Comparison of ENCODE assay signal across 10 mouse cellular contexts in the genomic region with DNA sequence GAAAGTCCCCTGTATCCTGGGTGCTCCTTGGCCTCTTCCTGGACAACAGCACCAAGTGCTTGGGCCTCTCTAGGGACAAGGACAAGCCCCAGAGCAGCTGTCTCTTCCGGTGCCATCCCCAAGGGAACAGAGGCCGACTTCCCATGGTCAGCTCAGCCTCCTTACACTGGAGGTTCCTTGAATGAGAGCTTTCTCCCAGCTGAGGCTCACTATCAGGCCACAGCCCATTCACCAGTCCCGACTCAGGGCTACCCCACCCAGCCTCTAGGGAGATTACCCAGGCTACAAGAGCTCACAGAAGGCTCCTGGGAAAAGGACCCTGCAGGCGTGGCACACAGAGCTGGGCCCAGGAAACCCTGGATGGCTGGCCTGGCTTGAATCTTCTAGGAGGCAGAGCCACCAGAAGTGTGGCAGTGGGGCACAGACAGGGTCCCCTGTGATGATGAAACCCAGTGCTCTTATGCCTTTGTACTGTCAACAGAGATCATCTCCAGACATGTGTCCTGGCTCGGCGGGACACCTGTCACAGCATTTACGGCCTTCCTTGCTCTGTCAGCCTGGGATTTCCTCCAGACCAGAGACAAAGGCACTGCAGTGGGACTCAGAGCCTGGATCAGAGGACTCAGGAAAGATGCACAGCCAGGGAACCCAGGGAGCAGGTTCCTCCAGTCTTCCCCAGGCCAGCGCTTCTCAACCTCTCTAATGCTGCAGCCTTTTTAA. TPM values are rescaled to one million over a fixed set of nuclear protein-coding genes. Genes with fewer than 3 reads are reported as not detected.
A peak's percentile ranks its signal among the peaks of the same experiment; 100 is the strongest.
DNase-seq lines count a peak whose midpoint lies in the region; ATAC-seq and TF ChIP-seq lines count a peak whose summit lies in the region.
"Had no signal": no experiment of that assay in that cellular context is flagged by ENCODE, and none has a peak within 500 bp of the region (broad histone marks: within the 10 kb centered on the region; RNA-seq: fewer than 3 reads in every experiment).

No protein-coding gene starts in this region.

- no peak overlapping the region for H3K4me3 ChIP-seq in thymus, adult 2 months (ENCODE audit: control insufficient read depth, insufficient read depth, low read length)

- WGBS in thymus, adult 2 months = 89% methylated on average over 8 of the region's 8 CpGs

- H3K27me3 ChIP-seq in thymus, adult 2 months (ENCODE audit: control insufficient read depth, insufficient read depth, low read length) = no peaks in the 10 kb centered on the region

- intact Hi-C loops in heart, postnatal 25 days (cut with DNase I) = no loop called here

- peak; percentile 35 for DNase-seq in kidney, adult 9 months
- no peak for DNase-seq in kidney, adult 11 months
- DNase-seq in c-Kit-positive CD71-positive TER-119-positive erythroid progenitor cells, embryonic 14.5 days (ENCODE audit: low spot score) = peak; percentile 53
- DNase-seq in heart, postnatal 25 days (ENCODE audit: low spot score) = peak; percentile 28
- peak; percentile 61 for DNase-seq in lung, postnatal 10 days
- DNase-seq in thymus, adult 2 months = no peak
- DNase-seq in cerebellum, postnatal 14 days = no peak
- DNase-seq: cerebellum, adult 11-12 months; thymus, postnatal 36 days had no signal

- peaks cover 40% of the 10 kb centered on the region for H3K4me1 ChIP-seq in thymus, adult 2 months (replicated peaks; ENCODE audit: control insufficient read depth, insufficient read depth, low read length)

- TF ChIP-seq POLR2A in thymus, adult 2 months (IDR thresholded peaks at IDR 0.05; ENCODE audit: control insufficient read depth, extremely low read depth, insufficient read depth, low read length, poor library complexity) = no peak

- no peaks in the 10 kb centered on the region for H3K36me3 ChIP-seq in thymus, adult 2 months (ENCODE audit: control insufficient read depth, insufficient read depth, low read length)

- no peak for ATAC-seq in erythroblast, adult 5-6 weeks (replicated peaks; ENCODE audit: low FRiP score, poor library complexity, severe bottlenecking)

- no peak overlapping the region for H3K27ac ChIP-seq in thymus, adult 2 months (ENCODE audit: control insufficient read depth, insufficient read depth, low read length)

- no peak for TF ChIP-seq CTCF in thymus, adult 2 months (IDR thresholded peaks at IDR 0.05; ENCODE audit: borderline replicate concordance, control insufficient read depth, extremely low read depth, insufficient read depth, low read length, poor library complexity)

RNA-seq across cellular contexts. Expression of a gene that starts 9.4 kb away (rescaled TPM):
- total RNA-seq in heart, postnatal 25 days (2021) = 1 to 10 TPM; 4.7 to 5.0 TPM
- 31.8 TPM in 2 replicates for polyA plus RNA-seq in thymus, adult 2 months (2012; rRNA removed)
- 0.19 and 2.1 TPM in 2 replicates for total RNA-seq in erythroblast, adult 5-6 weeks (2015; ENCODE audit: low replicate concordance)
- 2.1 and 3.6 TPM in 2 replicates for total RNA-seq in erythroblast, adult 5-6 weeks (2017; ENCODE audit: low replicate concordance)

RNA-seq across cellular contexts. Expression of a gene that starts 39.7 kb away (rescaled TPM):
- 100 to 1,000 TPM; 135 to 146 TPM for total RNA-seq in heart, postnatal 25 days (2021)
- polyA plus RNA-seq in thymus, adult 2 months (2012; rRNA removed) = 322 and 363 TPM in 2 replicates
- 63.7 and 79.4 TPM in 2 replicates for total RNA-seq in erythroblast, adult 5-6 weeks (2015; ENCODE audit: low replicate concordance)
- 93.5 and 98.1 TPM in 2 replicates for total RNA-seq in erythroblast, adult 5-6 weeks (2017; ENCODE audit: low replicate concordance)

Comparison
In these comparisons a context has a peak if more than half of its experiments do, and no peak if none do; other contexts are left out.
1. DNase-seq: peak in kidney, adult 9 months (single experiment), c-Kit-positive CD71-positive TER-119-positive erythroid progenitor cells, embryonic 14.5 days (single experiment), heart, postnatal 25 days (single experiment) and lung, postnatal 10 days (single experiment); none in kidney, adult 11 months (single experiment), thymus, adult 2 months (single experiment) and cerebellum, postnatal 14 days (0 of 2).